Mouse (Mus musculus) splenic B cell, adult 2 months (primary cell): ENCODE data around the gene Hfe2.
A peak's percentile ranks its signal among the peaks of the same experiment; 100 is the strongest.
"Not testable (repeated sequence)": the region's sequence is repeated elsewhere in the genome, so short reads cannot be mapped to it uniquely, and the experiment has no call there.

ENCODE experiments used
- DNase-seq: peaks from one replicate; pipeline ENCODE4 v3.0.0-alpha.2; 2011; ENCODE audit warnings: low read depth, low spot score
- H3K27me3 ChIP-seq: 2 replicates; pipeline ENCODE4 v1.6.1; 2012; ENCODE audit warnings: mild to moderate bottlenecking, low read length, moderate library complexity, mixed read lengths; ENCODE audit not compliant: control insufficient read depth, poor library complexity, insufficient read depth, severe bottlenecking
- H3K36me3 ChIP-seq: 2 replicates; pipeline ENCODE4 v1.6.1; 2012; ENCODE audit warnings: mild to moderate bottlenecking, low read length, moderate library complexity, mixed read lengths; ENCODE audit not compliant: control insufficient read depth, poor library complexity, insufficient read depth, severe bottlenecking

The Hfe2 gene

DNA sequence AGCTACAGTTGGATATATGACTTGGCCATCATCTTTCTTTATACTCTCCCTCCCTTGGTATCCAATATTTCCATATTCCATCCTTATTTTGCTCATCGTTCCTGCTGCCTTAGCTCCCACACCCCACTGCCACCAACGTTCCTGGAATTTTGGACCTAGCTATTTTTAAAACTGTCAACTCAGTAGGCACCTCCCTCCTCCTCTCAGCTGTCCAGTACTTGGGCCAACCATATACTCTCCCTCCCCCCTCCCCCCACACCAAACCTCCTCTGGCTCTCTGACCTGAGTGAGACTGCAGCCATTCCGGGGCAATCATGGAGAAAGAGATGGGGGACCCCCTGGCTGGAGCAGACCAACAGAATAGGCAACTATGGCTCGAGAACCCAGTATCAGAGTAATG lies at the start of gene Hfe2:
Gene Hfe2 (plus strand): TSS at position 259 of the 400 bp plus-strand sequence.
- no peaks in the 10 kb centered on the region for H3K36me3 ChIP-seq
- DNase-seq, result no peak
- peaks cover 3% of the 10 kb centered on the region for H3K27me3 ChIP-seq

GRCm38 (mm10) chr3:96477084-96477483 lies 47.9 kb upstream of the Hfe2 start:
- DNase-seq, result no peak
- Histone ChIP-seq H3K36me3 (no peaks in the 10 kb centered on the region), H3K27me3 (no peaks in the 10 kb centered on the region)

DNA sequence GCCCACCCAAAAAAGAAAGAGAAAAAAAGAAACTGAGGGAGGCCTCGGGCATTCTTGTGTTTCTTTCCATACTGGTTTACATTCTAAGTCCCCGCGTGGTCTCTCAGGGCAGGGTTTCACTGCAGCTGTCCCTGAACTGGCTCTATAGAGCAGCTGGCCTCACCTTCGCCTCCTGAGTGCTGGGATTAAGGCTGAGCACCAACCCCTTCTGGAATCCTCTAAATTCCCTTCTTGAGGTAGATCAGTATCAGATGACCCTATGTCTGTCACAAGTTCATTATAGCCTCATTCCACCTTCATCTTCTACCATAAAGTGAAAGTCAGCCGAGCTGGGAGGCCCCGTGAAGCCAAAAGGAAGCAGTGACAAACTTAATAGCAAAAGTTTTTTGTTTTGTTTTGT lies 47.4 kb upstream of the Hfe2 start:
- Histone ChIP-seq H3K36me3 (no peaks in the 10 kb centered on the region), H3K27me3 (no peaks in the 10 kb centered on the region)
- DNase-seq, result no peak

- Histone ChIP-seq H3K36me3 (no peaks in the 10 kb centered on the region), H3K27me3 (no peaks in the 10 kb centered on the region)
- no peak for DNase-seq
Measured at GRCm38 (mm10) chr3:96479249-96479648, 45.7 kb upstream of the Hfe2 start.

DNA sequence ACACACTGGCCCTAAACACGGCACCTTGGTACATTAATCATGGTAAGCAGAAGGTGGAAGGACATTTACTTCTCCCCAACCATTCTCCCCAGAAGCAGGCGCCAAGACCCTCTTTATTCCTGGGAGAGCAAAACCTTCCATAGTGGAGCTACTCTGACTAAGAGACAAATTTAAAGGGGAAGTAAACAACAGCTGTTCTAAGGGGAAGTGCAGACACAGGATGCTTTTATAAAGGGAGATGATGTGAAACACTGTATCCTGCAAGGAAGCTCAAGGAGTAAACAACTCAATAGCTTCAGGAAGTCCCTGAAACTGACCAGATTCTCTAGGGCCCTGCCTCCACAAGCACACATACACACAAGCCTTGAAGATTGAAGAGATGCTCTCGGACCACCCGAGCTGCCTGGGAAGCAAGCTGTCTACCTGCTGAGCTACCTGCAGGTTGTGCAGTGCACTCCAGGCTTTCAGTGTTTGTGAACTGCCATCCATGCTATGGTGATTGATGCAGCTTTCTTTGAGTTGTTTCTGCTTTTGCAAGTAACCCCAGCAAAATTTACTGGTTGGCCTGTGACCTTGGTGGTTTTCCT lies 44.2 kb upstream of the Hfe2 start:
- Histone ChIP-seq H3K27me3 (no peaks in the 10 kb centered on the region), H3K36me3 (no peaks in the 10 kb centered on the region)
- no peak for DNase-seq

GRCm38 (mm10) chr3:96481856-96482255 lies 43.1 kb upstream of the Hfe2 start:
- Histone ChIP-seq H3K27me3 (no peaks in the 10 kb centered on the region), H3K36me3 (no peaks in the 10 kb centered on the region)
- no peak for DNase-seq

GRCm38 (mm10) chr3:96482451-96482850 lies 42.5 kb upstream of the Hfe2 start:
- Histone ChIP-seq H3K36me3 (no peaks in the 10 kb centered on the region), H3K27me3 (no peaks in the 10 kb centered on the region)
- DNase-seq, result no peak

DNA sequence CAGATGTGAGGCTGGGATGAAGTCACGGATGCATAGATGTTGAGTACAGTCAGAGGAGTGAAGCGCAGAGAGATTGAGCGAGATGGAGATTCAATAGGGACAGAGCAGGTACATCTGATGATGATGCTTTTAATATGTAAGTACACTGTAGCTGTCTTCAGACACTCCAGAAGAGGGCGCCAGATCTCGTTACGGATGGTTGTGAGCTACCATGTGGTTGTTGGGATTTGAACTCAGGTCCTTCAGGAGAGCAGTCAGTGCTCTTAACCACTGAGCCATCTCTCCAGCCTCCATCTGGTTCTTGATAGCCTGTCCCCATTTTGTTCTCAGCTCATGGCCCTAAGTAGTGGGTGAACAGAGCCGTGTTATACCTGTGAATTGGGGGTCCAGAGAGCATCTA lies 41.9 kb upstream of the Hfe2 start:
- DNase-seq, H3K36me3 ChIP-seq, H3K27me3 ChIP-seq: not testable (repeated sequence)

GRCm38 (mm10) chr3:96483946-96484345 lies 41.0 kb upstream of the Hfe2 start:
- H3K27me3 ChIP-seq, result no peaks in the 10 kb centered on the region
- no peak for DNase-seq

GRCm38 (mm10) chr3:96484921-96485320 lies 40.1 kb upstream of the Hfe2 start:
- Histone ChIP-seq H3K27me3 (no peaks in the 10 kb centered on the region), H3K36me3 (no peaks in the 10 kb centered on the region)
- DNase-seq, result no peak

More at GRCm38 (mm10) chr3:96483946-96484345, 41.0 kb upstream of the Hfe2 start:
- no peaks in the 10 kb centered on the region for H3K36me3 ChIP-seq

GRCm38 (mm10) chr3:96485361-96485760 lies 39.6 kb upstream of the Hfe2 start:
- H3K36me3 ChIP-seq, result no peaks in the 10 kb centered on the region
- H3K27me3 ChIP-seq, result no peaks in the 10 kb centered on the region
- DNase-seq, result no peak

GRCm38 (mm10) chr3:96486064-96486827 lies 38.7 kb upstream of the Hfe2 start:
- not testable (repeated sequence) for H3K36me3 ChIP-seq, H3K27me3 ChIP-seq, DNase-seq

GRCm38 (mm10) chr3:96486828-96487559 lies 38.0 kb upstream of the Hfe2 start:
- not testable (repeated sequence) for H3K27me3 ChIP-seq, H3K36me3 ChIP-seq
- peak; percentile 39 for DNase-seq

DNA sequence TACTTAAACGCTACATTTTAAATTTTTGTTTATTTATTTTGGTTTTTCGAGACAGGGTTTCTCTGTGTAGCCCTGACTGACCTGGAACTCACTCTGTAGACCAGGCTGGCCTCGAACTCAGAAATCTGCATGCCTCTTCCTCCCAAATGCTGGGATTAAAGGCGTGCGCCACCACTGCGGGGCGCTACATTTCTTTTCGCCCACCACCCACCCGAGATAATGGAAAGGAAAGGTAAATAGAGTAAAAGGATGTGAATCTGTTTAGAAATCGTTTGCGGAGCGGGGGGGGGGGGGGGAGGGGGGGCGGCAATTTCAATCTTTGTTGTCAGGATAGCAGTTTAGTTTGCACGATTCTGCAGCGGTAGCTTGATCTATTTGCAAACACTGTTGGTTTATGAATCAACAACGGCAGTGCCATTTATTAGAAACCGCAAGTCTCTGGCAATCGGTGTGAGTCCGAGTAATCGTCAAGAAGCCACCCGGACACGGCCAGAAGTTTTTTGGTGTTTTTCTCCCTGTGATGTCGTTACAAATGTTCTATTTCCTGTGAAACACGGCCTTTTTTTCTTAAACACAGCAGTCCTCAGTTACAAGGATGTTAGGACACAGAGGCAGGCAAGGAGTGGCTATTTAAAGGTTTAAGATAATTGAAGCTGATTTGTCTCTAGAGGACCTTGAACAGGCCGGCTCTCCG lies 37.2 kb upstream of the Hfe2 start:
- no peaks in the 10 kb centered on the region for H3K36me3 ChIP-seq
- DNase-seq, result peak; percentile 65
- H3K27me3 ChIP-seq, result no peaks in the 10 kb centered on the region
